Mouse (Mus musculus) adrenal gland, postnatal 0 days (tissue): ENCODE measurements around the gene Mup7. TPM values are rescaled to one million over a fixed set of nuclear protein-coding genes. Genes with fewer than 3 reads are reported as not detected.

ENCODE experiments used
- polyA plus RNA-seq: library from polyadenylated mRNA; unstranded; fragments of >200 nt; fragmentation: Nextera tagmentation; extraction: Ambion mirVana; gene quantifications from 2 replicates; pipeline ENCODE4 v1.2.1, GENCODE M21; 2015

Mup7 gene
- polyA plus RNA-seq, result not detected in 2 replicates

GRCm38 (mm10) chr4:60070375-60070774 lies at the start of gene Mup7:
Mup7 (minus strand) TSS chr4:60070475.

Other genes starting within 250 kb of the Mup7 start
- gene Slc46a2, start 155.4 kb downstream of the Mup7 start, polyA plus RNA-seq, result 0.04 and 0.09 TPM in 2 replicates
- not detected in 2 replicates for gene Mup4, start 109.8 kb downstream of the Mup7 start, polyA plus RNA-seq
- gene Mup6, start 106.2 kb downstream of the Mup7 start, polyA plus RNA-seq, result not detected in 2 replicates
- not detected in 2 replicates for gene Mup2, start 83.8 kb upstream of the Mup7 start, polyA plus RNA-seq
- not detected in 2 replicates for gene Mup8, start 152.1 kb upstream of the Mup7 start, polyA plus RNA-seq